Mouse (Mus musculus) G1E-ER4 (cell line): ENCODE results near the gene Naa11. TPM values are rescaled to one million over a fixed set of nuclear protein-coding genes. Genes with fewer than 3 reads are reported as not detected.

ENCODE experiments used
- GATA1 ChIP-seq: IDR thresholded peaks from one replicate; pipeline ENCODE4 v1.8.0; 2012; ENCODE audit warnings: low read length, inconsistent platforms
- polyA plus RNA-seq: library from polyadenylated mRNA; stranded (reverse); fragments of >175 nt; gene quantifications from 2 replicates; pipeline ENCODE4 v1.2.3, GENCODE M21; 2012

Naa11 gene
- not detected in 2 replicates for polyA plus RNA-seq

- TF ChIP-seq GATA1 = no peak
These were observed at the start of gene Naa11 for GRCm38 (mm10) chr5:97392160-97392559. Gene Naa11 (minus strand): TSS chr5:97392379.

- no peak for TF ChIP-seq GATA1
These were observed 40.3 kb upstream of the Naa11 start for GRCm38 (mm10) chr5:97432512-97432911.

GRCm38 (mm10) chr5:97429976-97430375 is 37.8 kb upstream of the Naa11 start:
- no peak for TF ChIP-seq GATA1

GRCm38 (mm10) chr5:97421669-97422068 is 29.5 kb upstream of the Naa11 start:
- no peak for TF ChIP-seq GATA1

GRCm38 (mm10) chr5:97417185-97417584 is 25.0 kb upstream of the Naa11 start:
- no peak for TF ChIP-seq GATA1

- no peak for TF ChIP-seq GATA1
These were observed 23.7 kb upstream of the Naa11 start for GRCm38 (mm10) chr5:97415837-97416236.

GRCm38 (mm10) chr5:97413716-97414115 is 21.5 kb upstream of the Naa11 start:
- TF ChIP-seq GATA1 = no peak

GRCm38 (mm10) chr5:97410190-97410589 is 18.0 kb upstream of the Naa11 start:
- TF ChIP-seq GATA1 = no peak

- no peak for TF ChIP-seq GATA1
These were observed 17.1 kb upstream of the Naa11 start for GRCm38 (mm10) chr5:97409234-97409704.

- no peak for TF ChIP-seq GATA1
These were observed 8.9 kb upstream of the Naa11 start for GRCm38 (mm10) chr5:97401042-97401441.

GRCm38 (mm10) chr5:97397585-97397984 is 5.4 kb upstream of the Naa11 start:
- peak; percentile 39 for TF ChIP-seq GATA1

GRCm38 (mm10) chr5:97387622-97388021 is 4.6 kb downstream of the Naa11 start:
- TF ChIP-seq GATA1 = no peak

GRCm38 (mm10) chr5:97384399-97384798 is 7.8 kb downstream of the Naa11 start:
- no peak for TF ChIP-seq GATA1

GRCm38 (mm10) chr5:97382548-97383222 is 9.5 kb downstream of the Naa11 start:
- TF ChIP-seq GATA1 = no peak

GRCm38 (mm10) chr5:97379976-97380375 is 12.2 kb downstream of the Naa11 start:
- no peak for TF ChIP-seq GATA1

GRCm38 (mm10) chr5:97364781-97365180 is 27.4 kb downstream of the Naa11 start:
- TF ChIP-seq GATA1 = no peak

- no peak for TF ChIP-seq GATA1
These were observed 27.9 kb downstream of the Naa11 start for GRCm38 (mm10) chr5:97364252-97364651.
